Mouse (Mus musculus): ENCODE results near the gene Asic2. TPM values are rescaled to one million over a fixed set of nuclear protein-coding genes. Genes with fewer than 3 reads are reported as not detected.

Gene Asic2
- polyA plus RNA-seq, 1 experiment from 2014 or later: 0.65 TPM

GRCm38 (mm10) chr11:81706996-81707395 lies 261.3 kb downstream of the Asic2 start:
- Histone ChIP-seq H3K9me3 (ENCODE audit: control insufficient read depth, low read length) (no peaks in the 10 kb centered on the region), H3K4me3 (ENCODE audit: low read depth, low read length) (no peak overlapping the region), H3K4me1 (ENCODE audit: control insufficient read depth, insufficient read depth, low read length) (no peaks in the 10 kb centered on the region), H3K27ac (replicated peaks; ENCODE audit: low read depth, low read length) (no peak overlapping the region), H3K9ac (ENCODE audit: low read depth, low read length) (no peak overlapping the region), H3K27me3 (replicated peaks; ENCODE audit: control insufficient read depth, insufficient read depth, low read length) (no peaks in the 10 kb centered on the region), H3K36me3 (ENCODE audit: control insufficient read depth, insufficient read depth, low read length) (no peaks in the 10 kb centered on the region), H3K4me2 (ENCODE audit: low read depth, low read length) (no peak overlapping the region)
- WGBS: 82% methylated on average over 5 of the region's 5 CpGs
- peak; percentile 30; the same call in 1 of the 2 replicates for ATAC-seq (ENCODE audit: low read depth)
- no peak for DNase-seq (ENCODE audit: low spot score)

GRCm38 (mm10) chr11:81698008-81698407 lies 270.2 kb downstream of the Asic2 start:
- ATAC-seq (ENCODE audit: low read depth) (no peak), DNase-seq (ENCODE audit: low spot score) (no peak)
- no peaks in the 10 kb centered on the region for H3K4me1 ChIP-seq (ENCODE audit: control insufficient read depth, insufficient read depth, low read length)
- H3K4me2 ChIP-seq (ENCODE audit: low read depth, low read length): no peak overlapping the region
- no peaks in the 10 kb centered on the region for H3K9me3 ChIP-seq (ENCODE audit: control insufficient read depth, low read length)
- H3K4me3 ChIP-seq (ENCODE audit: low read depth, low read length): no peak overlapping the region
- no peak overlapping the region for H3K27ac ChIP-seq (replicated peaks; ENCODE audit: low read depth, low read length)
- 70% methylated on average over 1 of the region's 1 CpGs for WGBS
- H3K9ac ChIP-seq (ENCODE audit: low read depth, low read length): no peak overlapping the region
- H3K27me3 ChIP-seq (replicated peaks; ENCODE audit: control insufficient read depth, insufficient read depth, low read length): no peaks in the 10 kb centered on the region
- no peaks in the 10 kb centered on the region for H3K36me3 ChIP-seq (ENCODE audit: control insufficient read depth, insufficient read depth, low read length)

- WGBS: 84% methylated on average over 2 of the region's 2 CpGs
- no peaks in the 10 kb centered on the region for H3K4me1 ChIP-seq (ENCODE audit: control insufficient read depth, insufficient read depth, low read length)
- DNase-seq (ENCODE audit: low spot score): no peak
- no peak overlapping the region for H3K4me3 ChIP-seq (ENCODE audit: low read depth, low read length)
- ATAC-seq (ENCODE audit: low read depth): no peak
- no peaks in the 10 kb centered on the region for H3K36me3 ChIP-seq (ENCODE audit: control insufficient read depth, insufficient read depth, low read length)
- H3K27me3 ChIP-seq (replicated peaks; ENCODE audit: control insufficient read depth, insufficient read depth, low read length): no peaks in the 10 kb centered on the region
- no peak overlapping the region for H3K27ac ChIP-seq (replicated peaks; ENCODE audit: low read depth, low read length)
- H3K4me2 ChIP-seq (ENCODE audit: low read depth, low read length): no peak overlapping the region
- no peaks in the 10 kb centered on the region for H3K9me3 ChIP-seq (ENCODE audit: control insufficient read depth, low read length)
- no peak overlapping the region for H3K9ac ChIP-seq (ENCODE audit: low read depth, low read length)
Measured at GRCm38 (mm10) chr11:81695501-81695900, 272.8 kb downstream of the Asic2 start.

GRCm38 (mm10) chr11:81680511-81680910 lies 287.7 kb downstream of the Asic2 start:
- Histone ChIP-seq H3K36me3 (ENCODE audit: control insufficient read depth, insufficient read depth, low read length) (no peaks in the 10 kb centered on the region), H3K27ac (replicated peaks; ENCODE audit: low read depth, low read length) (no peak overlapping the region), H3K27me3 (replicated peaks; ENCODE audit: control insufficient read depth, insufficient read depth, low read length) (no peaks in the 10 kb centered on the region), H3K4me1 (ENCODE audit: control insufficient read depth, insufficient read depth, low read length) (no peaks in the 10 kb centered on the region), H3K9me3 (ENCODE audit: control insufficient read depth, low read length) (no peaks in the 10 kb centered on the region), H3K9ac (ENCODE audit: low read depth, low read length) (no peak overlapping the region), H3K4me2 (ENCODE audit: low read depth, low read length) (no peak overlapping the region), H3K4me3 (ENCODE audit: low read depth, low read length) (no peak overlapping the region)
- ATAC-seq (ENCODE audit: low read depth) (no peak), DNase-seq (ENCODE audit: low spot score) (no peak)
- 52% methylated on average over 2 of the region's 2 CpGs for WGBS

GRCm38 (mm10) chr11:81671724-81672123 lies 296.5 kb downstream of the Asic2 start:
- no peaks in the 10 kb centered on the region for H3K9me3 ChIP-seq (ENCODE audit: control insufficient read depth, low read length)
- ATAC-seq (ENCODE audit: low read depth): no peak
- no peak for DNase-seq (ENCODE audit: low spot score)
- no peak overlapping the region for H3K4me2 ChIP-seq (ENCODE audit: low read depth, low read length)
- H3K4me3 ChIP-seq (ENCODE audit: low read depth, low read length): no peak overlapping the region
- H3K27me3 ChIP-seq (replicated peaks; ENCODE audit: control insufficient read depth, insufficient read depth, low read length): no peaks in the 10 kb centered on the region
- H3K9ac ChIP-seq (ENCODE audit: low read depth, low read length): no peak overlapping the region
- H3K27ac ChIP-seq (replicated peaks; ENCODE audit: low read depth, low read length): no peak overlapping the region
- no peaks in the 10 kb centered on the region for H3K36me3 ChIP-seq (ENCODE audit: control insufficient read depth, insufficient read depth, low read length)
- H3K4me1 ChIP-seq (ENCODE audit: control insufficient read depth, insufficient read depth, low read length): no peaks in the 10 kb centered on the region

- WGBS: 77% methylated on average over 3 of the region's 3 CpGs
- Histone ChIP-seq H3K27ac (replicated peaks; ENCODE audit: low read depth, low read length) (no peak overlapping the region), H3K4me2 (ENCODE audit: low read depth, low read length) (no peak overlapping the region), H3K27me3 (replicated peaks; ENCODE audit: control insufficient read depth, insufficient read depth, low read length) (no peaks in the 10 kb centered on the region), H3K9me3 (ENCODE audit: control insufficient read depth, low read length) (no peaks in the 10 kb centered on the region), H3K36me3 (ENCODE audit: control insufficient read depth, insufficient read depth, low read length) (no peaks in the 10 kb centered on the region), H3K4me3 (ENCODE audit: low read depth, low read length) (no peak overlapping the region), H3K4me1 (ENCODE audit: control insufficient read depth, insufficient read depth, low read length) (no peaks in the 10 kb centered on the region), H3K9ac (ENCODE audit: low read depth, low read length) (no peak overlapping the region)
- DNase-seq (ENCODE audit: low spot score) (no peak), ATAC-seq (ENCODE audit: low read depth) (no peak)
Measured at GRCm38 (mm10) chr11:81670436-81670835, 297.8 kb downstream of the Asic2 start.

- no peaks in the 10 kb centered on the region for H3K27me3 ChIP-seq (replicated peaks; ENCODE audit: control insufficient read depth, insufficient read depth, low read length)
- ATAC-seq (ENCODE audit: low read depth): no peak
- H3K9me3 ChIP-seq (ENCODE audit: control insufficient read depth, low read length): no peaks in the 10 kb centered on the region
- no peak overlapping the region for H3K27ac ChIP-seq (replicated peaks; ENCODE audit: low read depth, low read length)
- no peak overlapping the region for H3K4me3 ChIP-seq (ENCODE audit: low read depth, low read length)
- WGBS: 56% methylated on average over 1 of the region's 1 CpGs
- peak; percentile 49 for DNase-seq (ENCODE audit: low spot score)
- no peaks in the 10 kb centered on the region for H3K36me3 ChIP-seq (ENCODE audit: control insufficient read depth, insufficient read depth, low read length)
- no peaks in the 10 kb centered on the region for H3K4me1 ChIP-seq (ENCODE audit: control insufficient read depth, insufficient read depth, low read length)
- no peak overlapping the region for H3K4me2 ChIP-seq (ENCODE audit: low read depth, low read length)
- no peak overlapping the region for H3K9ac ChIP-seq (ENCODE audit: low read depth, low read length)
Measured at GRCm38 (mm10) chr11:81658850-81659249, 309.4 kb downstream of the Asic2 start.

GRCm38 (mm10) chr11:81657121-81657520 lies 311.1 kb downstream of the Asic2 start:
- H3K4me1 ChIP-seq (ENCODE audit: control insufficient read depth, insufficient read depth, low read length): no peaks in the 10 kb centered on the region
- no peaks in the 10 kb centered on the region for H3K36me3 ChIP-seq (ENCODE audit: control insufficient read depth, insufficient read depth, low read length)
- no peak overlapping the region for H3K4me3 ChIP-seq (ENCODE audit: low read depth, low read length)
- H3K9me3 ChIP-seq (ENCODE audit: control insufficient read depth, low read length): no peaks in the 10 kb centered on the region
- WGBS: 44% methylated on average over 2 of the region's 2 CpGs
- no peak for ATAC-seq (ENCODE audit: low read depth)
- no peak overlapping the region for H3K4me2 ChIP-seq (ENCODE audit: low read depth, low read length)
- H3K27me3 ChIP-seq (replicated peaks; ENCODE audit: control insufficient read depth, insufficient read depth, low read length): no peaks in the 10 kb centered on the region; the same call in 1 of the 2 replicates
- DNase-seq (ENCODE audit: low spot score): no peak
- no peak overlapping the region for H3K27ac ChIP-seq (replicated peaks; ENCODE audit: low read depth, low read length)
- no peak overlapping the region for H3K9ac ChIP-seq (ENCODE audit: low read depth, low read length)

GRCm38 (mm10) chr11:81647828-81648227 lies 320.4 kb downstream of the Asic2 start:
- no peak overlapping the region for H3K27ac ChIP-seq (replicated peaks; ENCODE audit: low read depth, low read length)
- DNase-seq (ENCODE audit: low spot score) (no peak), ATAC-seq (ENCODE audit: low read depth) (no peak)
- H3K27me3 ChIP-seq (replicated peaks; ENCODE audit: control insufficient read depth, insufficient read depth, low read length): no peaks in the 10 kb centered on the region
- H3K4me3 ChIP-seq (ENCODE audit: low read depth, low read length): no peak overlapping the region
- no peaks in the 10 kb centered on the region for H3K9me3 ChIP-seq (ENCODE audit: control insufficient read depth, low read length)
- H3K36me3 ChIP-seq (ENCODE audit: control insufficient read depth, insufficient read depth, low read length): no peaks in the 10 kb centered on the region
- no peaks in the 10 kb centered on the region for H3K4me1 ChIP-seq (ENCODE audit: control insufficient read depth, insufficient read depth, low read length)
- no peak overlapping the region for H3K9ac ChIP-seq (ENCODE audit: low read depth, low read length)
- WGBS: 29% methylated on average over 4 of the region's 4 CpGs
- H3K4me2 ChIP-seq (ENCODE audit: low read depth, low read length): no peak overlapping the region

All from embryonic facial prominence, embryonic 14.5 days (tissue).